Mouse (Mus musculus) testis, adult 2 months (tissue): ENCODE data around the gene Sumf1. TPM values are rescaled to one million over a fixed set of nuclear protein-coding genes. Genes with fewer than 3 reads are reported as not detected.

Experiments used
- H3K27ac ChIP-seq: fragments of 200-500 bp; 2 replicates; pipeline ENCODE4 v1.5.1; 2012; ENCODE audit warnings: low read depth, low read length; ENCODE audit not compliant: control insufficient read depth, insufficient read depth
- H3K27me3 ChIP-seq: fragments of 200-500 bp; 2 replicates; pipeline ENCODE4 v1.6.1; 2012; ENCODE audit warnings: mild to moderate bottlenecking, low read length, moderate library complexity; ENCODE audit not compliant: control insufficient read depth, insufficient read depth
- H3K36me3 ChIP-seq: fragments of 200-500 bp; 2 replicates; pipeline ENCODE4 v1.6.1; 2012; ENCODE audit warnings: mild to moderate bottlenecking, low read length; ENCODE audit not compliant: control insufficient read depth, insufficient read depth
- H3K4me1 ChIP-seq: fragments of 200-500 bp; 2 replicates; pipeline ENCODE4 v1.6.1; 2012; ENCODE audit warnings: low read length; ENCODE audit not compliant: control insufficient read depth, insufficient read depth
- H3K4me3 ChIP-seq: fragments of 200-500 bp; 2 replicates; pipeline ENCODE4 v1.5.1; 2012; ENCODE audit warnings: low read depth, mild to moderate bottlenecking, low read length, moderate library complexity, mixed read lengths; ENCODE audit not compliant: control insufficient read depth
- CTCF ChIP-seq: fragments of 200-500 bp; IDR thresholded peaks from 2 replicates; pipeline ENCODE4 v1.5.1; 2012; ENCODE audit warnings: low read depth, mild to moderate bottlenecking, inconsistent platforms, low read length, moderate library complexity; ENCODE audit not compliant: control insufficient read depth, insufficient read depth, insufficient replicate concordance
- POLR2A ChIP-seq: fragments of 200-500 bp; IDR thresholded peaks from 2 replicates; pipeline ENCODE4 v1.6.1; 2012; ENCODE audit warnings: low read depth, mild to moderate bottlenecking, inconsistent platforms, low read length, moderate library complexity; ENCODE audit not compliant: control insufficient read depth
- polyA plus RNA-seq: library from polyadenylated mRNA; depleted of rRNA; stranded (reverse); fragments of >200 nt; gene quantifications from 2 replicates; pipeline ENCODE4 v1.2.3, GENCODE M21; 2012; rRNA removed

The Sumf1 gene
- 8.1 and 9.2 TPM in 2 replicates for polyA plus RNA-seq

- TF ChIP-seq POLR2A (peak; percentile 56), CTCF (no peak)
- peak within 1 kb of the TSS; percentile 75 for H3K27ac ChIP-seq
- no peaks in the 10 kb centered on the region for H3K27me3 ChIP-seq
- peaks cover 3% of the 10 kb centered on the region for H3K4me1 ChIP-seq
- peak within 1 kb of the TSS; percentile 96 for H3K4me3 ChIP-seq
- no peaks in the 10 kb centered on the region for H3K36me3 ChIP-seq
Observed at GRCm38 (mm10) chr6:108184847-108185684, at the start of gene Sumf1. Gene Sumf1 (minus strand): TSS chr6:108185582.

GRCm38 (mm10) chr6:108234536-108234935 lies 49.2 kb upstream of the Sumf1 start:
- Histone ChIP-seq H3K27ac (no peak overlapping the region), H3K4me1 (no peaks in the 10 kb centered on the region; the same call in none of the 2 replicates), H3K27me3 (no peaks in the 10 kb centered on the region), H3K36me3 (no peaks in the 10 kb centered on the region), H3K4me3 (no peak overlapping the region)
- TF ChIP-seq POLR2A, result no peak
- no peak for TF ChIP-seq CTCF

GRCm38 (mm10) chr6:108233070-108233469 lies 47.7 kb upstream of the Sumf1 start:
- Histone ChIP-seq H3K27me3 (no peaks in the 10 kb centered on the region), H3K36me3 (no peaks in the 10 kb centered on the region), H3K27ac (no peak overlapping the region; the same call in 1 of the 2 replicates), H3K4me1 (no peaks in the 10 kb centered on the region; the same call in none of the 2 replicates), H3K4me3 (no peak overlapping the region)
- TF ChIP-seq CTCF (no peak), POLR2A (no peak)

- no peak for TF ChIP-seq POLR2A
- no peak for TF ChIP-seq CTCF
- H3K27ac ChIP-seq, result peak overlapping the region; percentile 24; the same call in 1 of the 2 replicates
- H3K36me3 ChIP-seq, result no peaks in the 10 kb centered on the region
- H3K27me3 ChIP-seq, result no peaks in the 10 kb centered on the region
- no peak overlapping the region for H3K4me3 ChIP-seq
- no peaks in the 10 kb centered on the region; the same call in none of the 2 replicates for H3K4me1 ChIP-seq
Observed at GRCm38 (mm10) chr6:108231892-108232710, 46.7 kb upstream of the Sumf1 start.

- no peaks in the 10 kb centered on the region for H3K36me3 ChIP-seq
- no peaks in the 10 kb centered on the region for H3K27me3 ChIP-seq
- no peak overlapping the region for H3K4me3 ChIP-seq
- no peak for TF ChIP-seq CTCF
- no peak for TF ChIP-seq POLR2A
- no peak overlapping the region for H3K27ac ChIP-seq
- H3K4me1 ChIP-seq, result no peaks in the 10 kb centered on the region; the same call in none of the 2 replicates
Observed at GRCm38 (mm10) chr6:108230608-108231007, 45.2 kb upstream of the Sumf1 start.

GRCm38 (mm10) chr6:108228601-108229000 lies 43.2 kb upstream of the Sumf1 start:
- no peaks in the 10 kb centered on the region for H3K27me3 ChIP-seq
- H3K4me3 ChIP-seq, result no peak overlapping the region
- H3K27ac ChIP-seq, result no peak overlapping the region
- no peak for TF ChIP-seq POLR2A
- no peak for TF ChIP-seq CTCF
- no peaks in the 10 kb centered on the region; the same call in none of the 2 replicates for H3K4me1 ChIP-seq
- H3K36me3 ChIP-seq, result no peaks in the 10 kb centered on the region

- H3K27ac ChIP-seq, result no peak overlapping the region
- TF ChIP-seq CTCF, result no peak
- no peak for TF ChIP-seq POLR2A
- no peaks in the 10 kb centered on the region; the same call in none of the 2 replicates for H3K4me1 ChIP-seq
- no peaks in the 10 kb centered on the region for H3K36me3 ChIP-seq
- no peak overlapping the region for H3K4me3 ChIP-seq
- no peaks in the 10 kb centered on the region for H3K27me3 ChIP-seq
Observed at GRCm38 (mm10) chr6:108228048-108228447, 42.7 kb upstream of the Sumf1 start.
